Mouse (Mus musculus) small intestine, adult 2 months (tissue): ENCODE measurements around the gene Cyp4x1. TPM values are rescaled to one million over a fixed set of nuclear protein-coding genes. Genes with fewer than 3 reads are reported as not detected.

Experiments
- H3K27ac ChIP-seq: fragments of 200-500 bp; 2 replicates; pipeline ENCODE4 v1.5.1; 2012; ENCODE audit warnings: low read depth, low read length, control low read depth, inconsistent platforms; ENCODE audit not compliant: insufficient read depth
- H3K27me3 ChIP-seq: fragments of 200-500 bp; 2 replicates; pipeline ENCODE4 v1.6.1; 2012; ENCODE audit warnings: mild to moderate bottlenecking, moderate library complexity, low read length, inconsistent platforms; ENCODE audit not compliant: control insufficient read depth, insufficient read depth
- H3K36me3 ChIP-seq: fragments of 200-500 bp; 2 replicates; pipeline ENCODE4 v1.6.1; 2012; ENCODE audit warnings: mild to moderate bottlenecking, low read length, control low read depth, inconsistent platforms; ENCODE audit not compliant: control insufficient read depth, insufficient read depth
- H3K4me1 ChIP-seq: fragments of 200-500 bp; 2 replicates; pipeline ENCODE4 v1.6.1; 2012; ENCODE audit warnings: low read length, inconsistent platforms, mixed read lengths; ENCODE audit not compliant: control insufficient read depth, insufficient read depth, insufficient read length
- H3K4me3 ChIP-seq: fragments of 200-500 bp; 2 replicates; pipeline ENCODE4 v1.5.1; 2012; ENCODE audit warnings: low read depth, mild to moderate bottlenecking, control low read depth, inconsistent platforms, low read length, moderate library complexity
- CTCF ChIP-seq: fragments of 200-500 bp; IDR thresholded peaks from 2 replicates; pipeline ENCODE4 v1.5.1; 2012; ENCODE audit warnings: low read depth, mild to moderate bottlenecking, control low read depth, inconsistent platforms, low read length, moderate library complexity, mixed read lengths; ENCODE audit not compliant: insufficient replicate concordance, insufficient read length; ENCODE audit errors: extremely low read depth
- POLR2A ChIP-seq: fragments of 200-500 bp; IDR thresholded peaks from 2 replicates; pipeline ENCODE4 v1.6.1; 2012; ENCODE audit warnings: low read depth, mild to moderate bottlenecking, control low read depth, inconsistent platforms, low read length, moderate library complexity
- WGBS: fragments of 180-500 bp; shearing (Covaris S2); methylation state at CpG from one replicate; pipeline ENCODE4 v1.1.7; 2018; 5-methylcytosine and 5-hydroxymethylcytosine counted together
- polyA plus RNA-seq: library from polyadenylated mRNA; depleted of rRNA; stranded (reverse); fragments of >200 nt; gene quantifications from 2 replicates; pipeline ENCODE4 v1.2.3, GENCODE M21; 2012

Gene Cyp4x1
- polyA plus RNA-seq, 1 experiment, result not detected

DNA sequence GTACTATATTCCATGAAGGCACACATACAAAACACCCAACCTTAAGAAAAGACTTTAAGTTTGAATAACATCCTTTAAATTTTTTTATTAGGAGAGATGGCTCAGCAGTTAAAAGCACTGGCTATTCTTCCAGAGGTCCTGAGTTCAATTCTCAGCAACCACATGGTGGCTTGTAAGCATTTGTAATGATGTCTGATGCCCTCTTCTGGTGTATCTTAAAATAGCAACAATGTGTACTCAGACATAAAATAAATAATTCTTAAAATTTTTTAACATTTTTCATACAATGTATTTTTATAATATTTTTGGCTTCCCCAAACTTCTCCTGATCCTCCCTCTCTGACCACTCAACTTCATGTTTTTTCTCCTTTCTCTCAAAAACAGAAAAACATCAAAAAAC lies 9.4 kb downstream of the Cyp4x1 start:
- no peaks in the 10 kb centered on the region for H3K27me3 ChIP-seq
- TF ChIP-seq CTCF, result no peak
- no peak for TF ChIP-seq POLR2A
- no peaks in the 10 kb centered on the region for H3K36me3 ChIP-seq

DNA sequence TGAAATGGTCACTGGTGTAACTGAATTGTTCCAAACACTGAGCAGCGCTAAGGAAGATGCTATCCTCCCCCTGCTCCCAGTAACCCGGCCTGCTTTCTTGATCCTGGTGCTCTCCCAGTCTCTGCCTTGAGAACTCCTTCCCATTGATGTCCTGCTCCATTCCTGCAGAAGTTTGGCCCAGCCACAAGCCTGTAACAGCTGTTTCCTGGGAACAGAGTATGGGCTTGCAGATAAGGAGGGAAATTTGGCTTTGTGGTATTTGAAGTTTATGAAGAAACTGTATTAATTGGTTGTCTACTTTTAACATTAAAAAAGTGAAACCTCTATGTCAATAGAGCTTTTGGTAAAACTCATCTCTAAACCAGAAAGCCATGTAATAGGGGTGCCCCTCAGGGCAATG lies 10.6 kb downstream of the Cyp4x1 start:
- Histone ChIP-seq H3K4me3 (no peak overlapping the region), H3K27me3 (no peaks in the 10 kb centered on the region), H3K4me1 (no peaks in the 10 kb centered on the region), H3K27ac (no peak overlapping the region), H3K36me3 (no peaks in the 10 kb centered on the region)
- TF ChIP-seq CTCF (no peak), POLR2A (no peak)
- 63% methylated on average over 2 of the region's 2 CpGs for WGBS

More for the DNA sequence above, 9.4 kb downstream of the Cyp4x1 start:
- Histone ChIP-seq H3K27ac (no peak overlapping the region), H3K4me1 (no peaks in the 10 kb centered on the region), H3K4me3 (no peak overlapping the region)

DNA sequence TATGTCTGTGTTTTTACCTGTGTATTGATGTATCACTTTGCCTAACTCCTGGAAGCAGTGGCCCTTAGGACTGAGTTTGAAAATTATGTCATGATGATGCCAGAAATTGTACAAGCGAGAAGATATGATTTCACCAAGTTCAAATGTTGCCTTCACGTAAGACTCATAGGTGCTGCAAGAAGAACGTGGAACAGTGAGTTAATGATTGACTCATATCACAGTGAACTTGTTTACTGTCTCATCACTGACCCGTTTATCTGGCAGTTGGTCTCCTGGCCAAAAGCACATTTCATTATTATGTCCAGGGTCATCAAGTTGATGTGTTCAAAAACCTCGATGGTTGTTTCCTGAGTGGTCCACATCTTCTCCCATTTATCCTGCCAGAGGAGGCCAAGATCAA lies 12.5 kb downstream of the Cyp4x1 start:
- no peaks in the 10 kb centered on the region for H3K36me3 ChIP-seq
- WGBS, result 23% methylated on average over 5 of the region's 5 CpGs

DNA sequence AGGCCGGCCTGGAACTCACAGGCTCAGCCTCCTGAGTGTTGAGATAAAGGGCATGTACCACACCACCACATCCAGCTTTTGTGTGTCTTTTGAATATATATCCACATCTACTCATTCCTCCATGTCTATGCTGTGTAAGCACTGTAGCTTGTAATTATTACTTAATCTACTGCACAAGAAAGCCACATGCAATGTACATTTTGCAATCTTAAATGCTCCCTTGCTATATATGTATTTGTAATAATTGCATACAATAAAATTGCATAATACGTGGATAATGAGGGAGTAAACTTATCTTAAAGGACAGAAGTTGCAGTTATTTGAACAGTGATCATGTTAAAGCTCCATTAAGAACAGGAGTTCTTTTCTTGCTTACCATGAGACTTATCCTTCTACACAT lies 12.9 kb downstream of the Cyp4x1 start:
- no peaks in the 10 kb centered on the region for H3K36me3 ChIP-seq
- no peaks in the 10 kb centered on the region for H3K4me1 ChIP-seq
- H3K27me3 ChIP-seq, result no peaks in the 10 kb centered on the region
- TF ChIP-seq CTCF (no peak), POLR2A (no peak)
- H3K4me3 ChIP-seq, result no peak overlapping the region
- H3K27ac ChIP-seq, result no peak overlapping the region
- 46% methylated on average over 2 of the region's 2 CpGs for WGBS

More for the DNA sequence above, 12.5 kb downstream of the Cyp4x1 start:
- Histone ChIP-seq H3K4me1 (no peaks in the 10 kb centered on the region), H3K4me3 (no peak overlapping the region), H3K27me3 (no peaks in the 10 kb centered on the region), H3K27ac (no peak overlapping the region)
- no peak for TF ChIP-seq CTCF
- no peak for TF ChIP-seq POLR2A

DNA sequence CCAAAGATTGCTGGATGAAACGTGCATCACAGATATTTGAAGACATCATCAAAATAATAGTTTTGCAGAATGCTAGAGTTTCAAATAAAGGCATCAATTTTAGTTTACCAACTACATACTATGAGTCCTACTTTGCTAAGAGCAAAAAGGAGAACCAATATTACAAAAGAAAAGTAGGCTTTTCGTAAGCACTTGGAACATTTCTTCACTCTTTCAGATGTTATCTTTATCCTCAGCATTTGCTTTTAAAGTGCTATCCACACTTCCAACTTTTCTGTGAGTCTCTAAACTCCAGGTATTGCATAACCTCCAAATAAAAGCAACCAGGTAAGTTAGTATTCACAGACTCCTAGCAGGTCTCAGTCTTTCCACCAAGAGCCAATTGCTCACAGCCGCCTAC lies 14.4 kb downstream of the Cyp4x1 start:
- H3K27ac ChIP-seq, result no peak overlapping the region
- no peaks in the 10 kb centered on the region for H3K27me3 ChIP-seq
- no peaks in the 10 kb centered on the region for H3K36me3 ChIP-seq
- WGBS, result 82% methylated on average over 3 of the region's 3 CpGs
- TF ChIP-seq POLR2A (no peak), CTCF (no peak)
- H3K4me1 ChIP-seq, result no peaks in the 10 kb centered on the region
- no peak overlapping the region for H3K4me3 ChIP-seq

DNA sequence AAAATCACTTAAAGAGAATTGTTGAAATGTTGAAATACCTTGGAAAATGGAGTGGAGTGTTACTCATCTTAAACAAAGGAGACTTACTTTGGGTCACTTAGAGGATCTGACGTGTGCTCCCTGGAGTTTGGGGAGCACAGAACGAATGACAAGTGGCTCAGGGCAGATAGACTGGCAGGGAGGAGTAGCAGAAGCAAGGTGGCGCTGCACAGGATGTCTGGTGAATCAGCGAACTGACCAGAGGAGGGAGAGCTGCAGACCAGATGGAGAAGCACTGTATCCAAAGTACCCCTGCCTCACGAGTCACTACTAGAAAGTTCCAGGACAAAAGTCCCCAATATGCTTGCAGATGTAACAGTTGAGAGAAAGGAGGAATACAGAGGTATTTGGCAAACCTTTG lies 20.8 kb downstream of the Cyp4x1 start:
- Histone ChIP-seq H3K4me3 (no peak overlapping the region), H3K36me3 (no peaks in the 10 kb centered on the region), H3K27me3 (no peaks in the 10 kb centered on the region), H3K27ac (no peak overlapping the region), H3K4me1 (no peaks in the 10 kb centered on the region)
- WGBS, result 25% methylated on average over 5 of the region's 5 CpGs
- TF ChIP-seq CTCF (no peak), POLR2A (no peak)

DNA sequence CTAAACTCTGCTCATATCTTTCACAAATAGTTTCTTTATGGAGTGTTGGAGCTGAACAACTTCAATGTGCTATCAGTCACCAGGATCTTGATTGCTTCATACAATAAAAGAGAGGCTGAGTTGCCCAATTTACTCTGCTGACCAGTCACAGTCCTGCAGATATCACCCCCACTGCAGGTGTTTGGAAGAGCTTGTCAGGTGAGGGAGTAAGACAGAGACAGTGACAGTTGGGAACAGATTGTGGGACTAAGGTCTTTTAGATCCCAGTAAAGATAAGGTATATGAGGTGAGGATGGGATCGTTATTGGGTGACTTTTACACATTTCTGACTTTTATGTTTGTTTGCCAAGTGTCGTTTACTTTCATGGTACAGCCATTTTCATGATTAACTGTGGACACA lies 22.9 kb downstream of the Cyp4x1 start:
- no peak for TF ChIP-seq CTCF
- no peak for TF ChIP-seq POLR2A
- no peaks in the 10 kb centered on the region for H3K36me3 ChIP-seq
- 35% methylated on average over 2 of the region's 2 CpGs for WGBS
- H3K4me3 ChIP-seq, result no peak overlapping the region
- H3K27ac ChIP-seq, result no peak overlapping the region
- no peaks in the 10 kb centered on the region for H3K4me1 ChIP-seq
- no peaks in the 10 kb centered on the region for H3K27me3 ChIP-seq

DNA sequence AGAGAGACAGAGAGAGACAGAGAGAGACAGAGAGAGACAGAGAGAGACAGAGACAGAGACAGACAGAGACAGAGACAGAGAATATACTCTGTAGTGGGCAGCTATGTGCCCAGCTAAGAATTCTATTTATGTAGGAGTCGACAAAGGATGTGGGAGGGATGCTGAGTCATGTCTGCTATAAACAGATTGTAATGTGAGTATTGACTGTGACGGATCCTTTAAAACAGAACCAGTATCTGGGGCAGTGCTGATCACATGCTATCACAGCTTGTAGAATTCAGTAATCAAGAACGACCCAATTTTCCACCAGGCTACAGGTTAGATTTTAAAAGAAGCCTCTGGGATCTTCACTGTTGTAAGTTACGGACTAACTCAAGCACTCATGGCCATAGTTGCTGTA lies 30.6 kb downstream of the Cyp4x1 start:
- Histone ChIP-seq H3K36me3 (no peaks in the 10 kb centered on the region), H3K4me3 (no peak overlapping the region), H3K27ac (no peak overlapping the region), H3K4me1 (no peaks in the 10 kb centered on the region), H3K27me3 (no peaks in the 10 kb centered on the region)
- TF ChIP-seq POLR2A (no peak), CTCF (no peak)
- 49% methylated on average over 4 of the region's 4 CpGs for WGBS
